Mouse (Mus musculus) left cerebral cortex, adult 8-10 months (tissue): ENCODE measurements around the gene Sprn. TPM values are rescaled to one million over a fixed set of nuclear protein-coding genes. Genes with fewer than 3 reads are reported as not detected.

Source experiments
- DNase-seq, 2 experiments: peaks; one replicate each; pipeline ENCODE4 v3.0.0; 2022; ENCODE audit warnings: low spot score in 2 of 2
- total RNA-seq, 4 experiments: library from RNA; stranded (reverse); gene quantifications; 2 replicates each; pipeline ENCODE4 v1.2.4; 2022

Gene Sprn
- total RNA-seq, 4 experiments from 2014 or later, result 121 to 142 (median 130) TPM

DNA sequence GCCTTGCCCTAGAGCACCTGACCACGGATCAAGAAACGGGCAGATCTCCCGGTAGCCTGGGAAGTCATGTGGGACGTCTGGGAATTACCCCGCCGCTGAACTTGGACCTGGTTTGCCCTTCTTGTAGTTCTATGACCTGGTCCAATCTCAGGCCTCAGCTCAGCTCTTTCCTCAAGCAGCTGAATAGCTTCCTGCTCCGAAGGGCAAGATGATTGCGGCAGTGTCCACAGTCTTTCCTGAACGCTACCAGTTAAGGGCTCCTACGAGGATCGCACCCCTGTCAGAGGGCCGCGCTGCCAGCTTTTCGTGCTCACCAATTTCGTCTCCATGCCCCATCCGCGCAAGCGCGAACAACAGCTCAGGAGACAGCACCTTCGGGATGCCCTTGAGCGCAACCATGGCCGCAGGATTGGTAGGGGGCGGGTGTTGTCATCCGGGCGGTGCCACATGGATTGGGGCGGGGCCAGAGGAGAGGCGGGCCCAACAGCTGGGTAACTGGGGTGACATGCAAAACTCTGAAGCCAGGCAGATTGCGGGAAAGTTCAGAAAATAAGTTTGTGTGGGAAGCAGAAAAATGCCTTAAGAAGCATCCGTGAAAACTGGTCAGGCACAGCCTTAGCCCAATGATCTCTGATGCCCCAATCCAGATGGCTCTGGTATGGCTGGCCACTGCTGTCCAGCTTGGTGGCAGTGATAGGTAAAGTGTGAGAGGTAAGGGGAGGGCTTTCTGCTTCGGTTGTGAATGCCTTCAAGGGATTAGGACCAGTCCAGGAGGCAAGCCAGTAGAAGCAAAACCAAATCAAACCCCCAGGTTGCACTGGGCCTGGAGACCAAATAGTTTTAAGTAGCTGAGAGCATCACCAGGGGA, 52.5 kb downstream of the Sprn start, which contains the start of gene Fuom:
TSS of gene Fuom (minus strand) at position 449 of the 868 bp plus-strand sequence.
- DNase-seq, result peak; percentile 75 to 85

- no peak for DNase-seq
Observed at GRCm38 (mm10) chr7:140101498-140101897, 53.2 kb downstream of the Sprn start.

Other genes with a start within 250 kb of the Sprn start
- not detected for gene Utf1, start 211.1 kb downstream of the Sprn start, total RNA-seq
- 1 to 10 TPM; 1.1 to 1.7 (median 1.2) TPM for gene 6430531B16Rik, start 176.1 kb downstream of the Sprn start, total RNA-seq
- 1 to 10 TPM; 1.1 to 3.6 (median 1.9) TPM for gene Adam8, start 162.3 kb downstream of the Sprn start, total RNA-seq
- gene Zfp511, start 118.5 kb downstream of the Sprn start, total RNA-seq, result 10 to 100 TPM; 19.6 to 28.2 (median 23.3) TPM
- gene Tubgcp2, start 118.2 kb downstream of the Sprn start, total RNA-seq, result 10 to 100 TPM; 36.6 to 44.2 (median 42.8) TPM
- gene Msx3, start 105.8 kb downstream of the Sprn start, total RNA-seq, result under 1 TPM in 2 of 4 experiments, not detected in 2; 0.14 to 0.19 TPM
- gene Caly, start 72.3 kb downstream of the Sprn start, total RNA-seq, result 100 to 1,000 TPM; 184 to 218 (median 213) TPM
- gene Prap1, start 61.5 kb downstream of the Sprn start, total RNA-seq, result not detected
- gene Fuom, start 52.4 kb downstream of the Sprn start, total RNA-seq, result 10 to 100 TPM; 45.1 to 51.0 (median 49.0) TPM
- 1 to 10 TPM; 6.7 to 7.9 (median 7.3) TPM for gene Paox, start 39.1 kb downstream of the Sprn start, total RNA-seq
- gene Echs1, start 38.4 kb downstream of the Sprn start, total RNA-seq, result 10 to 100 TPM; 56.9 to 64.5 (median 59.3) TPM
- gene Mtg1, start 17.3 kb downstream of the Sprn start, total RNA-seq, result 10 to 100 TPM; 22.1 to 31.4 (median 27.4) TPM
- gene Olfr522, start 9.9 kb upstream of the Sprn start, total RNA-seq, result not detected
- under 1 TPM in 2 of 4 experiments, not detected in 2; 0.11 to 0.16 TPM for gene Olfr523, start 18.3 kb upstream of the Sprn start, total RNA-seq
- not detected for gene Olfr524, start 51.1 kb upstream of the Sprn start, total RNA-seq
- gene Cd163l1, start 63.4 kb upstream of the Sprn start, total RNA-seq, result under 1 TPM in 1 of 4 experiments, not detected in 3; 0.09 TPM
- under 1 TPM in 2 of 4 experiments, not detected in 2; 0.17 to 0.32 TPM for gene 5830411N06Rik, start 92.4 kb upstream of the Sprn start, total RNA-seq
- not detected for gene Olfr525, start 166.0 kb upstream of the Sprn start, total RNA-seq
- gene Olfr527, start 179.1 kb upstream of the Sprn start, total RNA-seq, result not detected
- not detected for gene Olfr60, start 206.8 kb upstream of the Sprn start, total RNA-seq
- not detected for gene Olfr530, start 221.5 kb upstream of the Sprn start, total RNA-seq
- gene Olfr531, start 248.0 kb upstream of the Sprn start, total RNA-seq, result not detected